Mouse (Mus musculus): Measurements from ENCODE around the gene Adgrl2.

Adgrl2 gene

DNA sequence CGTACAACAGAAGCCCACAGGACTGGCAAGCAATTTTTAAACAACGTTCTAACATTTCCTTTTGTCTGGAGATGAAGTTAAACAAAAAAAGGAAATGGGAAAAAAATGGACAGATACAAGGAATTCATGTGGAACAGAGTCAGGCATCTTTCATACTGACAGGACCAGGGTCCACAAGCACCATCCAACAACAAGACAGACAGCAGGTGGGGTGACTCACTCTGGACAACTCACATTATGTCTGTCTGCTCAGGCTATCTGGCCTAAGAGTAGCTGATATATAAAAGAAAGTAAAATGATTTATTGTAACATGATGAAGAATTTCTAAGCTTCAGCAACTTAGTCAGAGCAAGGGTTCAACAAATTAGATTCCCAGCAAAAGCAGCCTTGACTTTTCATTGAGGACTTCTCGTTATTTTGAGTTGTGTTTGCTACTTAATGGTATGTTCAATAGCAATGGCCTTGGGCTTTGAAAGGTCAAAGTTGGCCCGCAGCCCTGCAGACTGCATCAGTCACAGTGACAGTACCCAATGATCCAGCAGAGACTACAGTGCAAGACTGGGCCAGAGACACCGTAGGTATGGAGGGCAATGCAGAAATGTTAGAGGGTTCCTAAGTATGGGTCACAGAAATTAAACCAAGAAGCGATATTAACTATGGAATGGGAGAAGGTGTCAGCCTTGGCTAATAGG, 171.8 kb downstream of the Adgrl2 start:
- DNase-seq = no peak

GRCm38 (mm10) chr3:148817491-148817890, 172.9 kb downstream of the Adgrl2 start:
- DNase-seq = no peak

DNA sequence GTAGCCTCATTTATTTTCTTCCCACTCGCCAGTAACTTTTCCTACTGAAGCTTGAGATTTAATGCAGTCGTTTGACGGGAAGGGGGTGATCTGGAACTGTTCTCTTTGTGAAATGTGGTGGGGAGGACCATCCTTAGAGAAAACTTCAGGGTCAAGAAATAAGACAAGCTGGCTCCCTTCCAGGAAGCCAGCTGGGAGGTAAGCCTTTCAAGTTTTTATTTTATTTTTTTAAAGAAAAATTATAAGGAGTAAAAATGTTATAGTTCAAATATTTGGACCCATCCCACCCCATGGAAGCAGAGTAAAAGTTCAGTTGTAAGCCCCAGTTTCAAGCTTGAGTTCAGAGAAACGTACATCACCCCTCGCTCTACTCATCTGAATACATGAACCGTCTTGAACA, 177.2 kb downstream of the Adgrl2 start:
- no peak for DNase-seq

- DNase-seq = no peak
Measured at GRCm38 (mm10) chr3:148812059-148812458, 178.3 kb downstream of the Adgrl2 start.

DNA sequence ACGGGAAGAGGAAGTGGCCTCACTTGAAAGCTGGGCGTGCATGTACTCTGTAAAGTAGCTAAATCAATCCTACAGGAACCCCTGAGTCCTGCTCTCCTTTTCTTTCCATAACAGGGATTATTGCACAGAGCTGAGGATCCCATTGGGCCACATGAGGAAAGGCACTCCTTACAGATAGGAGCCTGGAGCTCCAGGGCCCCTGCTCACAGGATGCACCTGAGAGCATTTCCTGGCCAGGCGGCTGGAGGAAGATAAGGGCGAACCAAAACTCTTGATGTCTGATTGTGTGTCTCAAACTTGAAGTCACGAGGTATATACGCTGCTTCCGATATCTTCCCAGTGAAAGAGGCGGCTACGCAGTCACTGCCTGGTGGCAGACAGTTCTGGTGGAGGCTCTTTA, 183.4 kb downstream of the Adgrl2 start:
- DNase-seq = no peak

- DNase-seq = no peak
Measured at GRCm38 (mm10) chr3:148793286-148793913, 197.0 kb downstream of the Adgrl2 start.

- DNase-seq = no peak
Measured at GRCm38 (mm10) chr3:148770310-148770709, 220.0 kb downstream of the Adgrl2 start.
